Mouse (Mus musculus) 3T3-L1 (cell line): Measurements from ENCODE around the gene Angptl2.

Experiments
- DNase-seq: peaks from one replicate; pipeline ENCODE4 v3.0.0-alpha.2; 2015; ENCODE audit warnings: low read depth, low spot score

The Angptl2 gene

GRCm38 (mm10) chr2:33215700-33216509, at the start of gene Angptl2:
Angptl2 (plus strand) TSS chr2:33216069.
- peak; percentile 97 for DNase-seq

GRCm38 (mm10) chr2:33167060-33167459, 48.8 kb upstream of the Angptl2 start:
- DNase-seq, result no peak

GRCm38 (mm10) chr2:33169445-33169844, 46.4 kb upstream of the Angptl2 start:
- DNase-seq, result no peak

- DNase-seq, result peak; percentile 19
These were observed 44.9 kb upstream of the Angptl2 start for GRCm38 (mm10) chr2:33170777-33171565.

- DNase-seq, result no peak
These were observed 42.7 kb upstream of the Angptl2 start for GRCm38 (mm10) chr2:33173126-33173525.

GRCm38 (mm10) chr2:33173686-33174085, 42.2 kb upstream of the Angptl2 start:
- DNase-seq, result no peak

- peak; percentile 76 for DNase-seq
These were observed 39.4 kb upstream of the Angptl2 start for GRCm38 (mm10) chr2:33176516-33176915.

- DNase-seq, result peak; percentile 64
These were observed 38.9 kb upstream of the Angptl2 start for GRCm38 (mm10) chr2:33176921-33177320.

- peak; percentile 40 for DNase-seq
These were observed 38.2 kb upstream of the Angptl2 start for GRCm38 (mm10) chr2:33177443-33178242.

GRCm38 (mm10) chr2:33178243-33178932, 37.5 kb upstream of the Angptl2 start:
- DNase-seq, result no peak

- no peak for DNase-seq
These were observed 36.5 kb upstream of the Angptl2 start for GRCm38 (mm10) chr2:33179171-33179929.

GRCm38 (mm10) chr2:33179930-33180630, 35.8 kb upstream of the Angptl2 start:
- no peak for DNase-seq

GRCm38 (mm10) chr2:33183321-33183720, 32.5 kb upstream of the Angptl2 start:
- DNase-seq, result no peak

- no peak for DNase-seq
These were observed 31.2 kb upstream of the Angptl2 start for GRCm38 (mm10) chr2:33184641-33185040.

- peak; percentile 74 for DNase-seq
These were observed 30.6 kb upstream of the Angptl2 start for GRCm38 (mm10) chr2:33185258-33185657.

- no peak for DNase-seq
These were observed 29.4 kb upstream of the Angptl2 start for GRCm38 (mm10) chr2:33186505-33186904.

GRCm38 (mm10) chr2:33187874-33188273, 28.0 kb upstream of the Angptl2 start:
- no peak for DNase-seq

GRCm38 (mm10) chr2:33188925-33189670, 26.8 kb upstream of the Angptl2 start:
- no peak for DNase-seq

GRCm38 (mm10) chr2:33189976-33190375, 25.9 kb upstream of the Angptl2 start:
- DNase-seq, result no peak
